In the genomic region with DNA sequence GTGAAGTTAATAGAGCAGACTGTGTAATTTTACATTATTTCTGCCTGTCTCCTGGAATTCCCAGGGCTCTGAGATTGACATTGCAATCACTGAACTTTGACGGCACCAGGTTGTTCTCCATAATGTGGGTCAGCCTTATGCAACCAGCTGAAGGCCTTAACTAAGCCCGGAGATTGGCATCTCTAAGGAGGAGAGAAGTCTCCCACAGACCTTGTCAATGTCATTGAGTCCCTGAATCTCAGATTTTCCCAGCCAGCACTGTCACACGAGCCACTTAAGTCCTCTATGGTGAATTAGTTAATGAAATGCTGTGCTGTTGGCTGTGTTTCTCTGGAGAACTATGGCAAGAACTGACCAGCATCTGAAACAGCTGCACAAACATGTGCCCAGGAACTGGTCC, we compare ENCODE assay signal across 18 mouse cellular contexts.
"Had no signal": no experiment of that assay in that cellular context is flagged by ENCODE, and none has a peak within 500 bp of the region (broad histone marks: within the 10 kb centered on the region; RNA-seq: fewer than 3 reads in every experiment).

No protein-coding gene starts in this region.

- H3K4me2 ChIP-seq: liver, embryonic 11.5 days; liver, embryonic 13.5 days; liver, embryonic 15.5 days; lung, embryonic 14.5 days; neural tube, embryonic 13.5 days; neural tube, embryonic 15.5 days had no signal

- H3K36me3 ChIP-seq: liver, embryonic 13.5 days; liver, embryonic 15.5 days; neural tube, embryonic 13.5 days; neural tube, embryonic 15.5 days had no signal

- H3K9ac ChIP-seq: liver, embryonic 13.5 days; liver, embryonic 15.5 days; liver, postnatal 0 days; lung, embryonic 14.5 days; neural tube, embryonic 13.5 days; neural tube, embryonic 15.5 days had no signal

- H3K9me3 ChIP-seq: liver, embryonic 13.5 days; liver, embryonic 15.5 days; neural tube, embryonic 13.5 days; neural tube, embryonic 15.5 days had no signal

- H3K4me3 ChIP-seq: liver, embryonic 13.5 days; liver, embryonic 15.5 days; myocyte; neural tube, embryonic 13.5 days; neural tube, embryonic 15.5 days had no signal

- ATAC-seq: liver, postnatal 0 days had no signal

- H3K27me3 ChIP-seq: liver, embryonic 13.5 days; liver, embryonic 15.5 days; neural tube, embryonic 13.5 days; neural tube, embryonic 15.5 days had no signal

- DNase-seq: liver, embryonic 13.5 days; liver, postnatal 0 days; lung, embryonic 14.5 days; lung, postnatal 10 days; lung, postnatal 4 days; retina, postnatal 1 day; right cerebral cortex, adult 18-20 months; right cerebral cortex, postnatal 25 days; right cerebral cortex, postnatal 4 days; spleen, adult 18-20 months; thymus, adult 18-20 months; thymus, postnatal 14 days; thymus, postnatal 36 days had no signal

- H3K27ac ChIP-seq: liver, embryonic 13.5 days; liver, embryonic 15.5 days; neural tube, embryonic 13.5 days; neural tube, embryonic 15.5 days had no signal

- H3K4me1 ChIP-seq: liver, embryonic 13.5 days; liver, embryonic 15.5 days; neural tube, embryonic 13.5 days; neural tube, embryonic 15.5 days had no signal
